Mouse (Mus musculus): Measurements from ENCODE around the gene Sec13.

Gene Sec13

DNA sequence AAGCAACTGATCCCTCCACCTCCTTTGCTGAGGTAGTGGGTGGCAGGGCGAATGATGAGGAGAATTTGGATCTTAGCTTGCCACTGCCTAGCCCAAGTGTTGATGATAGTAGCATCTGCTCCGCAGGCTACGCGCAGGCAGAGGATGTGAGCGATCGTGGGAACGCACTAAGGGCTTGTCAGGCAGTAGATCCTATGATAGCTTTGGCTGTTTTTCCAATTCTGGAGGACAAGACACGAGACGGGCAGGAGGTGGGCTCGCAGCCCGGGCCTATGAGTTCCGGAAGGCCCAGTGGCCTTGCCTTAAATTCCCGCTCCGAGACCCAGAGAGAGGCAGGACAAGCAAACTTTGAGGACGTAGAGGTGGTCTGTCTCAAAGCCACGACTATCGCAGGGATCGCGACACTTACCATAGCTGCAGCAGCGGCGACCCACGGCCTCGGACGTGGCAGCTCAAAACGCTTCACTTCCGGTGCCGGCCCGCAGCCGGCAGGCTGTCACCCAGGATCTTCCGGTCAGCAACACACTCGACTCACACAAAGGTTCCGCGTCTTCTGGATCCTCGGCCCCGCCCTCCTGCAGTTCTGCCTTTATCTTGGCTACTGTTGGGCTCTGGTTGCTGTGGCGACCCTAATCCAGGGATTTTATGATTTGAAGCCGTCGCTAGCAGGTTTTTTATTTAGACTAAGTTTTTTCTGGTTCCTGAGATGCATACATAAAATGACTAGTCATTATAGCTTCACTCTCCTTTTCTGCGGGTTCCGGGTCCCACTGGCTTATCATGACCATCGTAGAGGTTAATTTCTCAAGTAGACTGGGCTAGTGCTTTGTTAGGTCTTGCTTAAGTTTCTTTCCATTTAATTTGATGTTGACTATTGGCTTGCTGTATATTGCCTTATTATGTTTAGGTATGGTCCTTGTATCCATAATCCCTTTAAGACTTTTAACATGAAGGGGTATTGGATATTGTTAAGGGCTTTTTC is at the start of gene Sec13:
Sec13 (minus strand) TSS at position 508 of the 982 bp plus-strand sequence.
- TF ChIP-seq GATA4 (IDR thresholded peaks at IDR 0.05; ENCODE audit: insufficient replicate concordance, low read length), result peak; percentile 76; the same call in 1 of the 2 replicates

DNA sequence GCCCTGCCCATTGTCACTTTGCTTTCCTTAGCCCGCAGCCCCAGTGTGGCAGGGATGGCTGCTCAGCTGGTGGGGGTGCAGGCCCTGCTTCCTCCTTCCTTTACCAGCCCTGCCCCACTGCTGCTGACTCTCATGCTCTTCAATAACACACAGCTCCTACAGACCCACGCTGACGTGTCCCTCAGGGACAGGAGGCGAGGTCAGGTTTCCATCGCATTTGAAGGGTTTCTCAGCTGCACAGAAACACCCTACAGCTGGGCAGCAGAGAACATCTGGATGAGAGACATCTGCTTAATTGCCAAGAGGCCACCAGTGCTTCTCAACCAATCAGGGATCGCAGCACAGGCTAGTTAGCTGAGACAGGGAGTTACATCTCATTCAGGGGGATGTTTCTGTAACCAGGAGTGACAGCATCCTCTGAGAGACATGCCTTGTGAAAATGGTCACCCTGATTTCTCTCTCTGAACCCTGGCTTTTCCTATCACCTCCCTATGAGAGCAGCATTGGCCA is 47.0 kb upstream of the Sec13 start:
- TF ChIP-seq GATA4 (IDR thresholded peaks at IDR 0.05; ENCODE audit: insufficient replicate concordance, low read length), result no peak

DNA sequence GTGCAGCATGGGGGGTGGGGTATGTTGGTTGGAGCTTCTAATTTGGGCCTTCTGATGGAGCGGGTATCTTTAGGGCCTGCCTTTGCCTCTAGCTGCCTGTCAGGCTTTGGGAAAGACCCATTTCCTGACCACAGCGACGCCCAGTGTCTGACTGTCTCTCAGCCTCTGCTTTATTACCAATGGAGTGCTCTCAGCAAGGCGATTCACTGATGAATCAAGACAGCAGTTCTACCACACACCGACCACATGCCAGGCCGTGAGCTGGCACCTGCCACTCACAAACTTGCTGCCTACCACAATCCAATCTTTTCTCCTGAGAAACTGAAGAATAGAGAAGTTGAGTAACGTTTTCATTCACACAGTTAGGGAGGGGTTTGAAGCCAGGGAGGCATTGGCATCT is 45.1 kb upstream of the Sec13 start:
- TF ChIP-seq GATA4 (IDR thresholded peaks at IDR 0.05; ENCODE audit: insufficient replicate concordance, low read length), result no peak

DNA sequence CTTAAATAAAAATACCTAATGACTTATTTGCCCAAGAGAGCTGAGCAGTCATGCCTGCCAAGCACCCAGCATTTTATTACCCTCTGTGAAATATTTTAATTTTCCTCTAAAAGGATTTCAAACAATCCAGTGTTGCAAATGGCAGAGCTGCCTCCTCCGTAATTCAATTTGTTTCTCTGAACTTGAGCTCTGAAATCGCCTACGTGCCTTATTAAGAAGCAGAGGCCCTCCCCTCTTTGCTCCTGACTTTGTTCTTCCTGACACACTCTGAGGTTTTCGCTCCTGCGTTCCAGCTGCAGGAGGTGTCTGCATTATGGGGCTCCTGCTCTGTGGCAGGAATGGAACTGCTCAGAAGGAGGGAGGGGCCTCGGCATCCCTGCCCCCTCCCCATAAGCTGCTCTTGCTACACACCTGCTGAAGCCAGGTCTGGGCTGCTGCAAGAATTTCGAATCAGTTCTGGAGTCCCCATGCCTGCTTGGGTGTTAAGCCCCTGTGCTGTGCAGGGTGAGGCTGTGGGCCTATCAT is 37.7 kb upstream of the Sec13 start:
- no peak for TF ChIP-seq GATA4 (IDR thresholded peaks at IDR 0.05; ENCODE audit: insufficient replicate concordance, low read length)

DNA sequence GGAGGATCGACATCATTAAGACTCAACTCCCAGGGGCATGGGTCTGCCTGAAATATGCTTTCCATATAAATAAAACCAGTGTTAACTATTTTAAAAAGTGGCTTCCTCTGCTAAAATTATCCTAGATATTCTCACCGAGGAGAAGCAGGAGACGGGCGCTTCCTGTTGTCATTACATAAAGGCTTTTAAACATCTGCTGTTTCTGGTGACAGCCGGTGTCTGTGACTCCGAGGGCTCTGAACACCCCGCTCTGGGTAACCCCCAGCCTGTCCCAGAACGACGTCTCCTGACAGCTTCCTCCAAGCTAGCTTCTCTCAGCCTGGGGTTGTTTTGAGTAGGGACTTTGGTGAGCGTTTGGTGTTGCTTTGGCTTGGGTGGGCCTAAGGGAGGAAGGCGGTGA is 28.3 kb upstream of the Sec13 start:
- TF ChIP-seq GATA4 (IDR thresholded peaks at IDR 0.05; ENCODE audit: insufficient replicate concordance, low read length), result no peak

DNA sequence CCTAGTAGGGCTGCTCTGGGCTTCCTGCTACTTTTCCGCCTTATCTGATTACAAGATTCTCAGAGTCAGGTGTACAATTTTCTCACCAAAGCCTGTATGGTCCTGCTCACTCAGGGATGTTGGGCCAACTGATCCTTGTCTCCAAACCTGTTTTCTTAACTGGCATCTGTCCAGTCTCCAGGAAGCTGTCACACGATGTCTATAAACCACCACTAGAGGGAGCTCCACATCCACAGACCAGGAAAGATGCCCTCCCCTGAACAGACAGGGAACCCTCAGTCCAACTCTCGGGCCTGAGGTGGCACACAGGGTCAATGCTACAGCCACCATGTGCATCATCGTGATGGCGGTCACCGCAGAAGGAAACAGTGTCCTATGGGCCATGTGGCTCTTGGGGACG is 21.1 kb upstream of the Sec13 start:
- no peak for TF ChIP-seq GATA4 (IDR thresholded peaks at IDR 0.05; ENCODE audit: insufficient replicate concordance, low read length)

DNA sequence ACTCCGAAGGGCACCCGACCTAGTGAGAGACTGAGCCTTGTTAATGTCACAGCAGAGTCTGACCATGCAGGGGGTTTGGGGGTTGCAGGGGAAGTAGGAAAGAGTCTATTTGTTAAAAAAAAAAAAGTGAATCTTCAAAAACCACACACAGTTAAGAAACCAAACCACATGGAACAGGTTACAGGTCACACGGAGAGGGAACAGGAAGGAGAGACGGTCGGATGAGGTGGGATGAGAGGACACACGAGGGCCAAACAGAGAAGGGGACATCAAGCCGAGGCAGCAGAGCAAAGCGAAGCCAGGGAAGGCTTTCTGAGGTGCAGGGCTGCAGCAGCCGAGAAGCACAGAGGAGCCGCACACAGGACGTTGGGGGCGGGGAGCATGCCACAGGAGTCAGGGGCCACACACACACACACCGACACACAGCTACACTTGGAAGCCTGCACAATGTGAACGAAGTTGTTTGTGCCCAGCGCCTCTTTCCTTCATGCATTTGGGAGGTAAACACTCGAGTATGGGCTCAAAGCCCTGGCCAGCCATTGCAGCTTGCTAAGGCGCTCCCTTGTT is 8.7 kb upstream of the Sec13 start:
- no peak for TF ChIP-seq GATA4 (IDR thresholded peaks at IDR 0.05; ENCODE audit: insufficient replicate concordance, low read length)

DNA sequence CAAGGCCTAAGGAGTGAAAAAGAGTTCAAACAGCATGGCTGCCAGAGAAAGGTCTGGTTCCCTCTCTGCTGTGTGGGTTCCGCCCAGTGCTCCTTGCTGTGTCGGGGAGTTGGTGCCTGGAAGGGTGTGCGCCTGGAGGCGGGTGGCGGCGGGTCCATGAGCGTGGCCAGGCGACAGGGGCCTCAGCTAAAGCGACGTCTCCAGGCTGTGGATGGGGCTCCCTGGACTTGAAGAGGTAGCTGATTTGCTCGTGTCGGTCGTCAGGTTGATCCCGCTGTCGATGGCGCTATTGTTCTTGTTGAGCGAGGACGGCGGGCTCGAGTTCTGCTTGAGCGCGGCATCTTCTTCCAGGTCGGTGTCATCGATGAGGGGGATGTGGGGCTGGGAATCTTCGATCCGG is 7.8 kb upstream of the Sec13 start:
- TF ChIP-seq GATA4 (IDR thresholded peaks at IDR 0.05; ENCODE audit: insufficient replicate concordance, low read length), result no peak

DNA sequence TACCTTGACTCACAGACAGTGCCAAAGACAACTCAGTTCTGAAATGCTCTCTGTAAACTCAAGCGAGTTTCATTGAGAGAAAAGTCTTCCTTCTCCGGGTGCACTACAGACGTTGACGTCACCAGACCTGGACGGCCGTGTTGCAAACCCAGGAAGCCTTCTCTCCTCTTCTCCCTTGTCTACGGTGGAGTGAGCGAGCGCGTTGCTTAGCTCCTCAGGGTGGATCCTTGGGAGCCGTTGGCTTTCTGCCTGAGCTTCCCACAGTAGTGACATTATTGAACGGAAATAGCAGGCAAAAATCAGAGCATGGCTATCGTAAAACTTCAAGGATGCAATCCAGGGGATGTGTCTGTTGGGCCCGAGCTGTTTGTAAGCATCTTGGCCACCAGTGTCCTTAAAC is 6.7 kb upstream of the Sec13 start:
- TF ChIP-seq GATA4 (IDR thresholded peaks at IDR 0.05; ENCODE audit: insufficient replicate concordance, low read length), result no peak

DNA sequence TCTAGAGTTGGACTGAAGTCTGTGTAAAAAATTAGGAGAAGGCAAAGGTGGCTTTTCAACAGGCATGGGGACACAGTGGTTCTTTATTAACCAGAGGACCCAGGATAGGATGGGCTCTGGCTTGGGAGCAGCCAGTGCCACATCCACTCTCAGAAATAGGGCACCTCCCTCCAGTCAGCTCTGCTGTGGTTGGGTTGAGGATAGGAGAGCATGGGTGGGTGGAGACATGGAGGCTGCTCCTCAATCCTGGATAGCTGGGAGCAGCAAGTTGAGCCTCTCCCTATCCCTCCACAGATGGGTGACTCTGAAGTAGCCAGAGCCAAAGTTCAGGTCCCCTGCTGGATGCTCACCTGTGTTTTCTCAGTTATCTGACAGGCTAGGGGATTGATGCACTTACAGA is 4.6 kb upstream of the Sec13 start:
- no peak for TF ChIP-seq GATA4 (IDR thresholded peaks at IDR 0.05; ENCODE audit: insufficient replicate concordance, low read length)

DNA sequence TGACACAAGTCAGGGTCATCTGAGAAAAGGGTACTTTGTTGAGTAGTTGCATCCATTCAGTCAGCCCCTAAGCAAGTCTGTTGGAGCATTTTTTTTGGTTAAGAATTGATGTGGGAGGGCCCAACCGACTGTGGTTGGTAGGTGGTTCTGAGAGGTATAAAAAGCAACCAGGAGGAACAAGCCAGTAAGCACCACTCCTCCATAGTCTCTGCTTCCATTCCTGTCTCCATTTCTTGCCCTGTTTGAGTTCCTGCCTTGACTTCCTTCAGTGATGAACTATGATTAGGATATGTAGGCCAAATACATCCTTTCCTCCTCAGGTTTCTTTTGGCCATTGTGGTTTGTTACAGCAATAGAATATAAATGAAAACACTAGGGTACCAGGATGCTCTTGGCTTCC is 2.6 kb upstream of the Sec13 start:
- no peak for TF ChIP-seq GATA4 (IDR thresholded peaks at IDR 0.05; ENCODE audit: insufficient replicate concordance, low read length)

DNA sequence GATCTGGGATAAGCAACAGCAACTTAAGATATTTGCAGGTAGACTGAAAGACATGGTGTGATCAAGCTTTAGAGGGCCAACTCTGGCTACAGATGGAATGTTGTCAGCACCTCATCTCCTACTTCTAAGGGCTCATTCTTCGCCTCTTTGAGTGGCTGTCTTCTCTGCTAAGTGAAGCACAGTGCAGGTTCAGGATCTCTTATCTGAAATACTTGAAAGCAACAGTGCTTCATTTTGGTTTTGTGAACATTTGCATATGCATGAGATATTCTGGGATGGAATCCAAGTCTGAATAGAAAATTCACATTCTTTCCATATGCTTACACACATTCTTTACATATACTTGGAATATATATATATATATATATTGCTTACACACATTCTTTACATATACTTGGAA is 1.8 kb upstream of the Sec13 start:
- no peak for TF ChIP-seq GATA4 (IDR thresholded peaks at IDR 0.05; ENCODE audit: insufficient replicate concordance, low read length)

DNA sequence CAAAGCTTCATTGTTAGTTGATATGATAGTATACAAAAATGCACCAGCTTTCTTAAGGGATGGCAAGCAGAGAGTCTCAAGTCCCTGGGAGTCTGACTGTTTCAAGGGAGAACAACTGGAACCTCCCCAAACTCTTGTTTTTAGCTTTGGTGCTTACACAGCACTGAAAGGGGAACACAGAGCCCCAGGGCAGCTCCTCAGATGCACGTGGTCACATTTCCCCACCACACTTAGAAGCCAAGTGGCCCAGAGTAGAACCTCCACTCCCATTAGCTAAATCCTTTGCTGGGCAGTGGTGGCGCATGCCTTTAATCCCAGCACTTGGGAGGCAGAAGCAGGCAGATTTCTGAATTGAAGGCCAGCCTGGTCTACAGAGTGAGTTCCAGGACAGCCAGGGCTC is 882 bp upstream of the Sec13 start:
- no peak for TF ChIP-seq GATA4 (IDR thresholded peaks at IDR 0.05; ENCODE audit: insufficient replicate concordance, low read length)

DNA sequence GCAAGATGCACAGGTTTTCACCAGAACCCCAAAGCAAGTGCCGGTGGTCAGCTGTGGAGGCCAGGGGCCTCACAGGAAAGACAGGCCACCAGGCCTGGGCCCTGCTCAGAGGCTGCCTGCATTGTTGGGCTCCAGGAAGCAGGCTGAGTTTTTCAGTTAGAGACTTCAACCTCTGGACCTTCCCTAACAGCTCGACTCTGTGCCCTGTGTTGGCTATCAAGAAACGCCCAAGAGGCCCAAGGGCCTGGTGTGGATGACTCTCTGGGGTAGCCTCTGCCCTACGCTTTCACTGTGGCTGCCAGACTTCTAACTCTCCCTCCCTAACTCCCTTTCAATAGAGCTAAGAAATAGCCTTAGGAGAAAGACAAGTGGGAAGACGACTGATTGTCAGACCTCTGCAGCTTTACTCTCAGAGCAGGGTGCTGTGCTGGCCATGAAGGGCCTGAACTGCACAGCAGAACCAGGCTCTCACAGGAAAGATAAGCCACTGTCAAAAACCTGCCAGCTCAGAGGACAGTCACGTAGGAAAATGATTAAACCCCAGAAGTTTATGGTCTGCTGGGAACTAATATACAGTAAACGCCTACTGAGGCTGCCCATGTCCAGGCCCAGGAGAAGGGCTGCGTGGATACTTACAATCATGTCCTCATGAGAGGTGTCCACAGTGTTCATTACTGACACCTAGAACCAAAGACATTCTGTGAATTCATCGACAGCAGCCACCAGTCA is 3.1 kb downstream of the Sec13 start:
- no peak for TF ChIP-seq GATA4 (IDR thresholded peaks at IDR 0.05; ENCODE audit: insufficient replicate concordance, low read length)

DNA sequence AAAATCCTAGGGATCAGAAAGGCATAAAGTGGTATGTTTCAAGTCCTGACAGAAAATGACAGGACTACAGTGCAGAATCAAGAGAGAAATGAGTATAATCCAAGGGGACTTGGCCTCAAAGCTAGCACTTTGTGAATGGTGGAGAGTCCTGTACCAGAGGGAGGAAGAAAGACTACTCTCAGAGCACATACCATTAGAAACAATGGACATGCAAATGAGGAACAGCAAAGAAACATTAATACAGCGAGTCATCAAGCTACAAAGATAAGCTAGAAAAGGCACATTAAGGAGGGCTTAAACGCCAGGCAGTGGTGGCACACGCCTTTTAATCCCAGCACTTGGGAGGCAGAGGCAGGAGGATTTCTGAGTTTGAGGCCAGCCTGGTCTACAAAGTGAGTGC is 9.2 kb downstream of the Sec13 start:
- no peak for TF ChIP-seq GATA4 (IDR thresholded peaks at IDR 0.05; ENCODE audit: insufficient replicate concordance, low read length)
